Mouse (Mus musculus) kidney, adult 9 months (tissue): ENCODE results near the gene Zcchc24.

ENCODE experiments used
- DNase-seq: peaks from one replicate; pipeline ENCODE4 v3.0.0; 2022

The Zcchc24 gene

GRCm38 (mm10) chr14:25713443-25713842 is 55.4 kb downstream of the Zcchc24 start:
- DNase-seq, result no peak

- no peak for DNase-seq
Measured at GRCm38 (mm10) chr14:25711602-25712001, 57.2 kb downstream of the Zcchc24 start.

- DNase-seq, result no peak
Measured at GRCm38 (mm10) chr14:25711177-25711576, 57.7 kb downstream of the Zcchc24 start.

- DNase-seq, result no peak
Measured at GRCm38 (mm10) chr14:25710681-25711080, 58.2 kb downstream of the Zcchc24 start.

- DNase-seq, result no peak
Measured at GRCm38 (mm10) chr14:25710073-25710472, 58.8 kb downstream of the Zcchc24 start.

GRCm38 (mm10) chr14:25708917-25709316 is 59.9 kb downstream of the Zcchc24 start:
- no peak for DNase-seq

GRCm38 (mm10) chr14:25708451-25708850 is 60.4 kb downstream of the Zcchc24 start:
- peak; percentile 59 for DNase-seq

GRCm38 (mm10) chr14:25707691-25708181 is 61.1 kb downstream of the Zcchc24 start:
- peak; percentile 63 for DNase-seq

- peak; percentile 35 for DNase-seq
Measured at GRCm38 (mm10) chr14:25701986-25702385, 66.9 kb downstream of the Zcchc24 start.

- no peak for DNase-seq
Measured at GRCm38 (mm10) chr14:25696356-25696755, 72.5 kb downstream of the Zcchc24 start.

- DNase-seq, result no peak
Measured at GRCm38 (mm10) chr14:25695059-25695458, 73.8 kb downstream of the Zcchc24 start.

GRCm38 (mm10) chr14:25694569-25694897 is 74.3 kb downstream of the Zcchc24 start:
- peak; percentile 61 for DNase-seq

GRCm38 (mm10) chr14:25693888-25694568 is 74.8 kb downstream of the Zcchc24 start, which contains the start of gene Ppif:
Ppif (plus strand) TSS chr14:25694154.
- DNase-seq, result peak; percentile 96

GRCm38 (mm10) chr14:25693271-25693887 is 75.5 kb downstream of the Zcchc24 start:
- DNase-seq, result peak; percentile 61

- DNase-seq, result no peak
Measured at GRCm38 (mm10) chr14:25686983-25687901, 81.6 kb downstream of the Zcchc24 start.

GRCm38 (mm10) chr14:25686216-25686945 is 82.5 kb downstream of the Zcchc24 start:
- DNase-seq, result no peak

- no peak for DNase-seq
Measured at GRCm38 (mm10) chr14:25682020-25682419, 86.8 kb downstream of the Zcchc24 start.

- no peak for DNase-seq
Measured at GRCm38 (mm10) chr14:25679625-25680024, 89.2 kb downstream of the Zcchc24 start.

GRCm38 (mm10) chr14:25667587-25667986 is 101.3 kb downstream of the Zcchc24 start:
- no peak for DNase-seq

- no peak for DNase-seq
Measured at GRCm38 (mm10) chr14:25666668-25667376, 102.0 kb downstream of the Zcchc24 start.

GRCm38 (mm10) chr14:25665314-25665970 is 103.4 kb downstream of the Zcchc24 start:
- DNase-seq, result no peak
